Mouse (Mus musculus): ENCODE measurements around the gene Hyls1.
"Not testable (repeated sequence)": the region's sequence is repeated elsewhere in the genome, so short reads cannot be mapped to it uniquely, and the experiment has no call there.

Gene Hyls1

GRCm38 (mm10) chr9:35569571-35570534 is at the start of gene Hyls1, which contains the start of gene Pate2:
Gene Hyls1, minus strand, starts transcription at chr9:35570398.
Gene Pate2, plus strand, starts transcription at chr9:35570284.
- DNase-seq = peak; percentile 90

- DNase-seq = not testable (repeated sequence)
Measured at GRCm38 (mm10) chr9:35616784-35617183, 46.6 kb upstream of the Hyls1 start.

- DNase-seq = no peak
Measured at GRCm38 (mm10) chr9:35614005-35614404, 43.8 kb upstream of the Hyls1 start.

- no peak for DNase-seq
Measured at GRCm38 (mm10) chr9:35611841-35612240, 41.6 kb upstream of the Hyls1 start, which contains the start of gene Pate4. Gene Pate4, minus strand, starts transcription at chr9:35611941.

GRCm38 (mm10) chr9:35607647-35608405 is 37.6 kb upstream of the Hyls1 start:
- no peak for DNase-seq

- DNase-seq = no peak
Measured at GRCm38 (mm10) chr9:35592903-35593302, 22.7 kb upstream of the Hyls1 start.

- DNase-seq = no peak
Measured at GRCm38 (mm10) chr9:35587674-35588073, 17.5 kb upstream of the Hyls1 start.

- DNase-seq = no peak
Measured at GRCm38 (mm10) chr9:35574416-35574815, 4.2 kb upstream of the Hyls1 start.

- no peak for DNase-seq
Measured at GRCm38 (mm10) chr9:35570663-35571062, 465 bp upstream of the Hyls1 start.

- DNase-seq = no peak
Measured at GRCm38 (mm10) chr9:35567995-35568394, 2.2 kb downstream of the Hyls1 start.

- DNase-seq = no peak
Measured at GRCm38 (mm10) chr9:35564536-35565240, 5.5 kb downstream of the Hyls1 start.

GRCm38 (mm10) chr9:35561583-35561982 is 8.6 kb downstream of the Hyls1 start:
- no peak for DNase-seq

- no peak for DNase-seq
Measured at GRCm38 (mm10) chr9:35561076-35561475, 9.1 kb downstream of the Hyls1 start.

GRCm38 (mm10) chr9:35559009-35559890 is 10.9 kb downstream of the Hyls1 start:
- DNase-seq = peak; percentile 80

- DNase-seq = peak; percentile 90
Measured at GRCm38 (mm10) chr9:35558257-35559008, 11.8 kb downstream of the Hyls1 start, which contains the start of the genes Ddx25 and Pus3. Gene Ddx25, minus strand, starts transcription at chr9:35558528. Gene Pus3, plus strand, starts transcription at chr9:35558595.

- DNase-seq = no peak
Measured at GRCm38 (mm10) chr9:35556494-35557102, 13.6 kb downstream of the Hyls1 start.

GRCm38 (mm10) chr9:35548455-35548854 is 21.7 kb downstream of the Hyls1 start:
- DNase-seq = no peak

- no peak for DNase-seq
Measured at GRCm38 (mm10) chr9:35546745-35547144, 23.5 kb downstream of the Hyls1 start.

- DNase-seq = no peak
Measured at GRCm38 (mm10) chr9:35545704-35546103, 24.5 kb downstream of the Hyls1 start.

GRCm38 (mm10) chr9:35544666-35545065 is 25.5 kb downstream of the Hyls1 start:
- DNase-seq = no peak
